Mouse (Mus musculus): ENCODE results near the gene Olfr569. TPM values are rescaled to one million over a fixed set of nuclear protein-coding genes. Genes with fewer than 3 reads are reported as not detected.

Gene Olfr569
- polyA plus RNA-seq, 1 experiment from 2014 or later: not detected

Other genes starting within 250 kb of the Olfr569 start
- gene Olfr555, start 232.1 kb downstream of the Olfr569 start, polyA plus RNA-seq (2016; fragmentation: Nextera tagmentation; extraction: Ambion mirVana): not detected in 2 replicates
- gene Olfr556, start 226.0 kb downstream of the Olfr569 start, polyA plus RNA-seq (2016; fragmentation: Nextera tagmentation; extraction: Ambion mirVana): not detected in 2 replicates
- gene Trim68, start 203.6 kb downstream of the Olfr569 start, polyA plus RNA-seq (2016; fragmentation: Nextera tagmentation; extraction: Ambion mirVana): 9.6 and 12.5 TPM in 2 replicates
- gene Olfr557, start 195.0 kb downstream of the Olfr569 start, polyA plus RNA-seq (2016; fragmentation: Nextera tagmentation; extraction: Ambion mirVana): not detected in 2 replicates
- gene Olfr558, start 188.7 kb downstream of the Olfr569 start, polyA plus RNA-seq (2016; fragmentation: Nextera tagmentation; extraction: Ambion mirVana): 0.18 and 0.48 TPM in 2 replicates
- gene Olfr33, start 171.8 kb downstream of the Olfr569 start, polyA plus RNA-seq (2016; fragmentation: Nextera tagmentation; extraction: Ambion mirVana): not detected in 2 replicates
- not detected in 2 replicates for gene Olfr559, start 163.4 kb downstream of the Olfr569 start, polyA plus RNA-seq (2016; fragmentation: Nextera tagmentation; extraction: Ambion mirVana)
- not detected in 2 replicates for gene Olfr560, start 131.5 kb downstream of the Olfr569 start, polyA plus RNA-seq (2016; fragmentation: Nextera tagmentation; extraction: Ambion mirVana)
- 0.10 and 0.13 TPM in 2 replicates for gene Olfr78, start 131.4 kb downstream of the Olfr569 start, polyA plus RNA-seq (2016; fragmentation: Nextera tagmentation; extraction: Ambion mirVana)
- not detected in 2 replicates for gene Olfr561, start 119.7 kb downstream of the Olfr569 start, polyA plus RNA-seq (2016; fragmentation: Nextera tagmentation; extraction: Ambion mirVana)
- not detected in 2 replicates for gene Olfr564, start 87.4 kb downstream of the Olfr569 start, polyA plus RNA-seq (2016; fragmentation: Nextera tagmentation; extraction: Ambion mirVana)
- gene Olfr566, start 32.1 kb downstream of the Olfr569 start, polyA plus RNA-seq (2016; fragmentation: Nextera tagmentation; extraction: Ambion mirVana): not detected in 2 replicates
- not detected in 2 replicates for gene Olfr568, start 13.8 kb downstream of the Olfr569 start, polyA plus RNA-seq (2016; fragmentation: Nextera tagmentation; extraction: Ambion mirVana)
- gene Olfr570, start 3.7 kb upstream of the Olfr569 start, polyA plus RNA-seq (2016; fragmentation: Nextera tagmentation; extraction: Ambion mirVana): not detected in 2 replicates
- not detected in 2 replicates for gene Olfr571, start 26.7 kb upstream of the Olfr569 start, polyA plus RNA-seq (2016; fragmentation: Nextera tagmentation; extraction: Ambion mirVana)
- gene Olfr572, start 33.5 kb upstream of the Olfr569 start, polyA plus RNA-seq (2016; fragmentation: Nextera tagmentation; extraction: Ambion mirVana): not detected in 2 replicates
- not detected in 2 replicates for gene Olfr573-ps1, start 51.7 kb upstream of the Olfr569 start, polyA plus RNA-seq (2016; fragmentation: Nextera tagmentation; extraction: Ambion mirVana)
- gene Olfr574, start 57.6 kb upstream of the Olfr569 start, polyA plus RNA-seq (2016; fragmentation: Nextera tagmentation; extraction: Ambion mirVana): not detected in 2 replicates
- not detected in 2 replicates for gene Olfr575, start 67.9 kb upstream of the Olfr569 start, polyA plus RNA-seq (2016; fragmentation: Nextera tagmentation; extraction: Ambion mirVana)
- not detected in 2 replicates for gene Olfr576, start 71.8 kb upstream of the Olfr569 start, polyA plus RNA-seq (2016; fragmentation: Nextera tagmentation; extraction: Ambion mirVana)
- not detected in 2 replicates for gene Olfr577, start 85.1 kb upstream of the Olfr569 start, polyA plus RNA-seq (2016; fragmentation: Nextera tagmentation; extraction: Ambion mirVana)
- gene Olfr578, start 98.4 kb upstream of the Olfr569 start, polyA plus RNA-seq (2016; fragmentation: Nextera tagmentation; extraction: Ambion mirVana): not detected in 2 replicates
- not detected in 2 replicates for gene Olfr582, start 147.1 kb upstream of the Olfr569 start, polyA plus RNA-seq (2016; fragmentation: Nextera tagmentation; extraction: Ambion mirVana)
- not detected in 2 replicates for gene Olfr583, start 160.4 kb upstream of the Olfr569 start, polyA plus RNA-seq (2016; fragmentation: Nextera tagmentation; extraction: Ambion mirVana)
- not detected in 2 replicates for gene Olfr584, start 191.0 kb upstream of the Olfr569 start, polyA plus RNA-seq (2016; fragmentation: Nextera tagmentation; extraction: Ambion mirVana)
- gene Olfr585, start 206.8 kb upstream of the Olfr569 start, polyA plus RNA-seq (2016; fragmentation: Nextera tagmentation; extraction: Ambion mirVana): not detected in 2 replicates
- not detected in 2 replicates for gene Olfr586, start 234.8 kb upstream of the Olfr569 start, polyA plus RNA-seq (2016; fragmentation: Nextera tagmentation; extraction: Ambion mirVana)
- not detected in 2 replicates for gene Olfr588-ps1, start 250.0 kb upstream of the Olfr569 start, polyA plus RNA-seq (2016; fragmentation: Nextera tagmentation; extraction: Ambion mirVana)